Mouse (Mus musculus) frontal cortex, adult 2 months (tissue): ENCODE measurements around the gene Plekha6. TPM values are rescaled to one million over a fixed set of nuclear protein-coding genes. Genes with fewer than 3 reads are reported as not detected.

Experiments
- DNase-seq, 2 experiments: peaks; one replicate each; pipeline ENCODE4 v3.0.0; 2022; ENCODE audit warnings: low spot score in 1 of 2; ENCODE audit errors: extremely low spot score in 1 of 2
- polyA plus RNA-seq: library from polyadenylated mRNA; depleted of rRNA; stranded (reverse); fragments of >200 nt; gene quantifications from 2 replicates; pipeline ENCODE4 v1.2.3, GENCODE M21; 2012; rRNA removed

The Plekha6 gene
- polyA plus RNA-seq, 1 experiment = 53.6 TPM

DNA sequence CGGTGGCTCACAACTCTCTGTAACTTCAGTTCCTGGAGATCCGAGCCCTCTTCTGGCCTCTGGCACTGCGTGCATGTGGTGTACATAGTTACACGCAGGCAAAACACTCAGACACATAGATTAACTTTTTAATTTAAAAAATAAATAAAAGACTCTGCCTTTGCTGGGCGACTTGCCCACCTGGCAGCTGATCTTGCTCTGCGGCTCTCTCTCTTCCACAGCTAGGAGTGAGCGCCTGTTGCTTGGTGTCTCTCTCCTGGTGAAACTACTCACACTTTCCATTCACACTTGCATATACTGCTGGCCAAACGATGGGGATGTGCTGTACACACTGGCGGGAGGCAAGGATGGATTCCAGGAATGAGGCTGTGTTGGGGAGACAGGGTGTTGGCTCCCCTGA lies 182.5 kb downstream of the Plekha6 start:
- DNase-seq = no peak

DNA sequence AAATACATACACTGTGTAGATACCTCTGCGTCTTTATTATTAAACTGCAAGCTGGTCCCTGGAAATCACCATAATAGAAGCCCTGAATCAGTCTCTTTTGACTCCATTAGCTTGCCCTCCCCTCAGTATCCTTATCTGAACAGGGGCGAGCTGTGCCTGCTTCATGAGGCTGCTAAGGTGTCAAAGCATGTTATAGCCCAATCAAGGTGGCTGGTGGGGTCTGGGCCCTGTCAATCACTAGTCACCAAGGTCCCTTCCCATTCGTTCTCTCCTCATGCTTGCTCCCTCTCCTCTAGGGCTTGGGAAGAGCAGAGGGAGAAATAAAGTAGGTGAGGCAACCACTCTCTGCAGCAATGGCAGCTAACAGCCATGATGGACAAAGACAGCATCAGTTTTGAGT lies 183.2 kb downstream of the Plekha6 start:
- DNase-seq = no peak

- no peak for DNase-seq
Observed at GRCm38 (mm10) chr1:133347693-133348520, 183.9 kb downstream of the Plekha6 start.

- no peak for DNase-seq
Observed at GRCm38 (mm10) chr1:133350210-133350609, 186.2 kb downstream of the Plekha6 start, which contains the start of gene Ren1. Gene Ren1 (plus strand): TSS chr1:133350510.

DNA sequence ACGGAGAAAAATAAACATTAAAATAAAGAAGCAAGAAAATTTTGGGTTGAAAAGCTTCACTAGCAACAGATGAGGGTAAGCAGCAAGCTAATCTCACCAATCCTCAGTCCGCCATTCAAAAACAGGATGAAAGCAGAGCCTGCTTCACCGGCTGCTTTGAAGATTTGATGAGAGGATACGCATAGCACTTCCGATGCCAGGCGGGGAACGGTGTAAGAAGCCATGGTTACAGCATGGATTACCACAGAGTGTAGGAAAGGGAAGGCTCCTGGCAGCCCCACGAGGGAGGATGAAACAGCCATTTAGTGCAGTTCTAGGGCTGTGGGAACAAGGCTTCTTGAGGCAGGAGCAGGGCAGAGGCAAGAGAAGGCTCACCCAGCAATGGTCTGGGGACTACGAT lies 187.8 kb downstream of the Plekha6 start:
- DNase-seq = no peak

Other genes with a start within 250 kb of the Plekha6 start
- gene Mdm4, start 133.6 kb upstream of the Plekha6 start, polyA plus RNA-seq = 67.2 TPM in 2 replicates
- 14.9 and 16.2 TPM in 2 replicates for gene Pik3c2b, start 118.5 kb upstream of the Plekha6 start, polyA plus RNA-seq
- 26.3 and 27.2 TPM in 2 replicates for gene Ppp1r15b, start 33.1 kb upstream of the Plekha6 start, polyA plus RNA-seq
- 0.50 and 0.55 TPM in 2 replicates for gene Golt1a, start 145.6 kb downstream of the Plekha6 start, polyA plus RNA-seq
- gene Kiss1, start 157.7 kb downstream of the Plekha6 start, polyA plus RNA-seq = 0.36 and 1.7 TPM in 2 replicates
- gene Ren1, start 186.3 kb downstream of the Plekha6 start, polyA plus RNA-seq = 0.06 TPM in 1 of 2 replicates, not detected in the other
- gene Etnk2, start 199.4 kb downstream of the Plekha6 start, polyA plus RNA-seq = 7.8 and 8.6 TPM in 2 replicates